Mouse (Mus musculus) cortical plate, adult 2 months (tissue): Measurements from ENCODE around the gene Tmem132e.

ENCODE experiments used
- CTCF ChIP-seq: fragments of 200-500 bp; IDR thresholded peaks from 2 replicates; pipeline ENCODE4 v1.5.1; 2011; ENCODE audit warnings: mild to moderate bottlenecking, control low read depth, low read length; ENCODE audit not compliant: insufficient read depth; ENCODE audit errors: extremely low read depth
- POLR2A ChIP-seq: fragments of 200-500 bp; IDR thresholded peaks from 2 replicates; pipeline ENCODE4 v1.6.1; 2011; ENCODE audit warnings: mild to moderate bottlenecking, low read length, control low read depth; ENCODE audit not compliant: insufficient read depth; ENCODE audit errors: extremely low read depth

DNA sequence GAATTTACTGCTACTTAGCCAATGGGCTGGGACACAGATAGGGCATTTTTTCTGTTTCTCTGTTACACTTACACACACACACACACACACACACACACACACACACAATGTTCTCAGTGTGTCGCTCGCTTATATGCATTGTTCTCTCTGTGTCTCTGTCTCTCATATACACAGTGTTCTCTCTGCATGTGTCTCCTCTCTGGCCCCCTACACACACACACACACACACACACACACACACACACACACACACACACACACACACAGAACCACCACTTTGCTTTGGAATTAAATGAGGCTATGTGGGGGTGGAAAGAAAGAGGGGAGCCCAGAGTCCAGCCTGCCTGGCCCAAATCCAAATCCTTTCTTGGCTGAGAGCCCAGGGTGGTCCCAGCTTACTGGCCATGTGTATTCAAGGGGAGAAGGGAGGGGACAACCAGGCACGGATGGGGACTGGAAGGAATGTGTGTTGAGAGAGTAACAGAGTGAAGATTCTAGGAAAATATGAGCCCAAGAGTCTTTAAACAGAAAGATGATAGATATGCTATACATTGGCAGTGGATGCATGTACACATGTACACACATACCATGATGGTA is 8.0 kb upstream of the Tmem132e start:
- TF ChIP-seq POLR2A (no peak), CTCF (no peak)
